Mouse (Mus musculus): ENCODE measurements around the gene Prkg1. TPM values are rescaled to one million over a fixed set of nuclear protein-coding genes. Genes with fewer than 3 reads are reported as not detected.

Gene Prkg1
- total and polyA plus RNA-seq, 3 experiments: 1.0 to 29.0 (median 22.9) TPM

DNA sequence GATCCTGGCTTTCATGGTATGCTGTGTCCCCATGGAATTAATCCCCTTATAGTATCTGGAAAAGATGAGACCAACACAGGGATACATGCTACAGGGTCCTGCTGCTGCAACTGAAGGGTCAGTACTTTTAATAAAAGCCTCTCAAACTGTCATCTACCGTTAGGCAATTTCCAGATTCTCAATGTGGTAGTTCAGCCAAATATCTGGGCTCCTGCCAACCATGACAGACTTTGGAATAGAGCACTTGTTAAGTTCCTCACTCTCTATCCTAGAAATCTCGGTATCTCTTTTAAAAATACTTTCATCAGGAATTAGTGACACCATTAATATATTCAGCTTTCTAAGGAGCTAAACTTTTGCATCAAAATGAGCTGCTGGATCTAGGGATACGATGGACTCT is 428.5 kb downstream of the Prkg1 start:
- ATAC-seq (ENCODE audit: extremely low read depth, insufficient number of reproducible peaks, low FRiP score, poor library complexity, severe bottlenecking): no peak
- Histone ChIP-seq H3K9me3 (replicated peaks) (no peaks in the 10 kb centered on the region), H3K4me3 (ENCODE audit: low read depth, low read length) (no peak overlapping the region), H3K27me3 (ENCODE audit: insufficient read depth, low read length) (peaks cover 8% of the 10 kb centered on the region), H3K4me1 (ENCODE audit: insufficient read depth, low read depth, low read length) (peaks cover 30% of the 10 kb centered on the region), H3K36me3 (replicated peaks) (no peaks in the 10 kb centered on the region)
- DNase-seq (ENCODE audit: low spot score): no peak
- TF ChIP-seq TAL1 (conservative IDR thresholded peaks at IDR 0.05; ENCODE audit: low read depth, low read length) (no peak), GATA1 (IDR thresholded peaks at IDR 0.05; ENCODE audit: borderline replicate concordance, low read length) (no peak), CTCF (IDR thresholded peaks at IDR 0.05; ENCODE audit: low read depth, low read length) (no peak), GATA2 (IDR thresholded peaks at IDR 0.05; ENCODE audit: borderline replicate concordance, low read depth, low read length) (no peak), POLR2AphosphoS5 (IDR thresholded peaks at IDR 0.05; ENCODE audit: insufficient replicate concordance, low read depth, low read length) (no peak)

- 0 out of 2 replicates have a peak, but pooled peaks cover 2% of the 10 kb centered on the region for H3K4me1 ChIP-seq (ENCODE audit: insufficient read depth, low read depth, low read length)
Measured at GRCm38 (mm10) chr19:31329893-31330292, 434.9 kb downstream of the Prkg1 start.

DNA sequence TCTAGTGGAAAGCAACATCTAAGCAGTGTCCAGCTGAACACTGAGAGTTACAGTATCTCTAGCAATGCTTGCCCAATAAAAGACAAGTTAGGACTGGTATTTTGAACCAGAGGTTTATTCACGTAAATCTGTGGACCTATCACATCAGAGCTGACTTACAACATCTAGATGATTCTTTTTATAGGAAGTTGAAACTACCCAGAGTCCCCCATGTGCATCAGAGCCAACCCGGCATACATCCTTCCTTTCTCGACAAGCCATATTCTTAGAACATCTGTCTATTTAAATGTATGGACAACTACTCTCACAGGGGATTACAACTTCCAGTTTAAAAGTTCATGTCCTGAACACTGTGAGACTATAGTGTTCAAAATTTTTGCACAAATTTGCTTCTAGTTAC is 460.1 kb downstream of the Prkg1 start:
- no peaks in the 10 kb centered on the region for H3K4me1 ChIP-seq (ENCODE audit: insufficient read depth, low read depth, low read length)
- ATAC-seq (ENCODE audit: extremely low read depth, insufficient number of reproducible peaks, low FRiP score, poor library complexity, severe bottlenecking) (no peak), DNase-seq (ENCODE audit: low spot score) (no peak)

More at GRCm38 (mm10) chr19:31329893-31330292, 434.9 kb downstream of the Prkg1 start:
- Histone ChIP-seq H3K9me3 (replicated peaks) (no peaks in the 10 kb centered on the region), H3K27me3 (ENCODE audit: insufficient read depth, low read length) (peaks cover 23% of the 10 kb centered on the region), H3K36me3 (replicated peaks) (no peaks in the 10 kb centered on the region), H3K4me3 (ENCODE audit: low read depth, low read length) (no peak overlapping the region)
- ATAC-seq (ENCODE audit: extremely low read depth, insufficient number of reproducible peaks, low FRiP score, poor library complexity, severe bottlenecking): no peak
- no peak for DNase-seq (ENCODE audit: low spot score)
- no peak for TF ChIP-seq GATA2 (IDR thresholded peaks at IDR 0.05; ENCODE audit: borderline replicate concordance, low read depth, low read length)
- TF ChIP-seq CTCF (IDR thresholded peaks at IDR 0.05; ENCODE audit: low read depth, low read length): no peak
- no peak for TF ChIP-seq GATA1 (IDR thresholded peaks at IDR 0.05; ENCODE audit: borderline replicate concordance, low read length)
- TF ChIP-seq POLR2AphosphoS5 (IDR thresholded peaks at IDR 0.05; ENCODE audit: insufficient replicate concordance, low read depth, low read length): no peak
- TF ChIP-seq TAL1 (conservative IDR thresholded peaks at IDR 0.05; ENCODE audit: low read depth, low read length): no peak

DNA sequence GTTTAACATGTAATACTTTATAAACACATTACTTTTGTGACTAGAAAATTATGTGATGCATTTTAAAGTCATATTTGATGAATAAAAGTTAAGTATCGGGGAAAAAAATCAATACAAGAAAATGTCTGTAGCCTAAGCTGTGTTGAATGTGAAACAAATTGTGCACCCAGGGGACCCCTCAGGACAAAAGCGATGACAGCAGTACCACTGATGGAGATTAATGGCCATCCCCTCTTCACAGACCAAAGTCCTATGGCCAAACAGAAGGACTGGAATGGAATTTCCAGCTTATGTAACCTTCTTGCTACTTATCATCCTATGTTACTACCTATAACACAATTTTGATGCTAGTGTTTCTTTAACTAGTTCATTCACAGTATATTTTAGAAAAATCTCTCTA is 473.6 kb downstream of the Prkg1 start:
- no peak for ATAC-seq (ENCODE audit: extremely low read depth, insufficient number of reproducible peaks, low FRiP score, poor library complexity, severe bottlenecking)
- Histone ChIP-seq H3K36me3 (replicated peaks) (no peaks in the 10 kb centered on the region), H3K27me3 (ENCODE audit: insufficient read depth, low read length) (no peaks in the 10 kb centered on the region), H3K4me3 (ENCODE audit: low read depth, low read length) (no peak overlapping the region), H3K9me3 (replicated peaks) (no peaks in the 10 kb centered on the region), H3K4me1 (ENCODE audit: insufficient read depth, low read depth, low read length) (no peaks in the 10 kb centered on the region)
- no peak for DNase-seq (ENCODE audit: low spot score)
- TF ChIP-seq POLR2AphosphoS5 (IDR thresholded peaks at IDR 0.05; ENCODE audit: insufficient replicate concordance, low read depth, low read length) (no peak), CTCF (IDR thresholded peaks at IDR 0.05; ENCODE audit: low read depth, low read length) (no peak), TAL1 (conservative IDR thresholded peaks at IDR 0.05; ENCODE audit: low read depth, low read length) (no peak), GATA2 (IDR thresholded peaks at IDR 0.05; ENCODE audit: borderline replicate concordance, low read depth, low read length) (no peak), GATA1 (IDR thresholded peaks at IDR 0.05; ENCODE audit: borderline replicate concordance, low read length) (no peak)

More for the DNA sequence above, 460.1 kb downstream of the Prkg1 start:
- Histone ChIP-seq H3K27me3 (ENCODE audit: insufficient read depth, low read length) (peaks cover 3% of the 10 kb centered on the region; the same call in 1 of the 2 replicates), H3K36me3 (replicated peaks) (no peaks in the 10 kb centered on the region), H3K9me3 (replicated peaks) (no peaks in the 10 kb centered on the region), H3K4me3 (ENCODE audit: low read depth, low read length) (no peak overlapping the region)
- TF ChIP-seq GATA2 (IDR thresholded peaks at IDR 0.05; ENCODE audit: borderline replicate concordance, low read depth, low read length): no peak
- no peak for TF ChIP-seq GATA1 (IDR thresholded peaks at IDR 0.05; ENCODE audit: borderline replicate concordance, low read length)

DNA sequence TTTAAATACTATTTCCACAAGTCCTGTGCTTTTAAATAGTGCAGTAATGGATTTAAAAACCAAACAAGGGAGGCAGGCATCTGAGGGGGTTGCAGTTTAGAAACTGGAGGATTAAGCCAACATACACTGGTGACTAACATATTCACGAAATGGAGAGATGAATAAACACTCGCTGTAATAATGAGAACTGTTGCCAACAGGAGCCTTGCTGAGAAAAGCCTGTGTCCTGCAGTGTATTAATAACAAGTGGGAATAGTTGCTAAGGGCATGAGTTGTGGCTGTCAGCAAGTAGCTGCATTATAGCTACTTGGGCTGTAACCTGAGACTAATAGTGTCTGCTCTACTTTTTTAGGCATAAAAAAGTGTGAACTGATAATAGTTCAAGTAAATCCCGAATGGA is 480.3 kb downstream of the Prkg1 start:
- H3K9me3 ChIP-seq (replicated peaks): no peaks in the 10 kb centered on the region
- DNase-seq (ENCODE audit: low spot score) (no peak), ATAC-seq (ENCODE audit: extremely low read depth, insufficient number of reproducible peaks, low FRiP score, poor library complexity, severe bottlenecking) (no peak)
- TF ChIP-seq GATA2 (IDR thresholded peaks at IDR 0.05; ENCODE audit: borderline replicate concordance, low read depth, low read length) (no peak), CTCF (IDR thresholded peaks at IDR 0.05; ENCODE audit: low read depth, low read length) (no peak), GATA1 (IDR thresholded peaks at IDR 0.05; ENCODE audit: borderline replicate concordance, low read length) (no peak)
- H3K4me3 ChIP-seq (ENCODE audit: low read depth, low read length): no peak overlapping the region
- no peaks in the 10 kb centered on the region for H3K4me1 ChIP-seq (ENCODE audit: insufficient read depth, low read depth, low read length)
- no peaks in the 10 kb centered on the region for H3K36me3 ChIP-seq (replicated peaks)
- H3K27me3 ChIP-seq (ENCODE audit: insufficient read depth, low read length): peaks cover 2% of the 10 kb centered on the region; the same call in 1 of the 2 replicates

DNA sequence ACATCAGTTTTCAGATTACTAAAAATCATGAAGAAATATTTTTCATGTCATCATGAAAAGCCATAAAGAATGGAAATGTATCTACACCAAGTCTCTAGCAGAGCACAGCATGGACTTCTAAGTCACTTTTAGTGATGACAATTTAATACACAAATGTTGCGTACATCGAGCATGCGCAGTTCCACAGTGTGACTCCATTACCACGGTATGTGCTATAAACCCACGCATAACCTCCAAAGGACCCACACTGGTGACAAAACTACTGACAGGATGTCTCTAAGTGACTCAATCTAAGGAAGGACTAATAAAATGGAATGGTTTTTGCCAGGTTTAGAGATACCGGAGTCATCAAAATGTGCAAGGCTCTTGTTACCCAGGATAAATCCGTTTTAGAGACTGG is 480.7 kb downstream of the Prkg1 start:
- no peak overlapping the region for H3K4me3 ChIP-seq (ENCODE audit: low read depth, low read length)
- H3K36me3 ChIP-seq (replicated peaks): no peaks in the 10 kb centered on the region
- TF ChIP-seq GATA2 (IDR thresholded peaks at IDR 0.05; ENCODE audit: borderline replicate concordance, low read depth, low read length) (no peak), GATA1 (IDR thresholded peaks at IDR 0.05; ENCODE audit: borderline replicate concordance, low read length) (no peak), CTCF (IDR thresholded peaks at IDR 0.05; ENCODE audit: low read depth, low read length) (no peak)
- DNase-seq (ENCODE audit: low spot score): no peak
- H3K27me3 ChIP-seq (ENCODE audit: insufficient read depth, low read length): peaks cover 2% of the 10 kb centered on the region; the same call in 1 of the 2 replicates
- no peak for ATAC-seq (ENCODE audit: extremely low read depth, insufficient number of reproducible peaks, low FRiP score, poor library complexity, severe bottlenecking)
- no peaks in the 10 kb centered on the region for H3K4me1 ChIP-seq (ENCODE audit: insufficient read depth, low read depth, low read length)
- H3K9me3 ChIP-seq (replicated peaks): no peaks in the 10 kb centered on the region

- no peaks in the 10 kb centered on the region for H3K4me1 ChIP-seq (ENCODE audit: insufficient read depth, low read depth, low read length)
- TF ChIP-seq TAL1 (conservative IDR thresholded peaks at IDR 0.05; ENCODE audit: low read depth, low read length) (no peak), POLR2AphosphoS5 (IDR thresholded peaks at IDR 0.05; ENCODE audit: insufficient replicate concordance, low read depth, low read length) (no peak), GATA2 (IDR thresholded peaks at IDR 0.05; ENCODE audit: borderline replicate concordance, low read depth, low read length) (no peak), GATA1 (IDR thresholded peaks at IDR 0.05; ENCODE audit: borderline replicate concordance, low read length) (no peak), CTCF (IDR thresholded peaks at IDR 0.05; ENCODE audit: low read depth, low read length) (no peak)
- peaks cover 2% of the 10 kb centered on the region; the same call in 1 of the 2 replicates for H3K27me3 ChIP-seq (ENCODE audit: insufficient read depth, low read length)
- no peak overlapping the region for H3K4me3 ChIP-seq (ENCODE audit: low read depth, low read length)
- H3K9me3 ChIP-seq (replicated peaks): no peaks in the 10 kb centered on the region
- ATAC-seq (ENCODE audit: extremely low read depth, insufficient number of reproducible peaks, low FRiP score, poor library complexity, severe bottlenecking) (no peak), DNase-seq (ENCODE audit: low spot score) (no peak)
- no peaks in the 10 kb centered on the region for H3K36me3 ChIP-seq (replicated peaks)
Measured at GRCm38 (mm10) chr19:31283617-31284016, 481.2 kb downstream of the Prkg1 start.
